Mouse (Mus musculus): Measurements from ENCODE around the gene Sptssb.

DNA sequence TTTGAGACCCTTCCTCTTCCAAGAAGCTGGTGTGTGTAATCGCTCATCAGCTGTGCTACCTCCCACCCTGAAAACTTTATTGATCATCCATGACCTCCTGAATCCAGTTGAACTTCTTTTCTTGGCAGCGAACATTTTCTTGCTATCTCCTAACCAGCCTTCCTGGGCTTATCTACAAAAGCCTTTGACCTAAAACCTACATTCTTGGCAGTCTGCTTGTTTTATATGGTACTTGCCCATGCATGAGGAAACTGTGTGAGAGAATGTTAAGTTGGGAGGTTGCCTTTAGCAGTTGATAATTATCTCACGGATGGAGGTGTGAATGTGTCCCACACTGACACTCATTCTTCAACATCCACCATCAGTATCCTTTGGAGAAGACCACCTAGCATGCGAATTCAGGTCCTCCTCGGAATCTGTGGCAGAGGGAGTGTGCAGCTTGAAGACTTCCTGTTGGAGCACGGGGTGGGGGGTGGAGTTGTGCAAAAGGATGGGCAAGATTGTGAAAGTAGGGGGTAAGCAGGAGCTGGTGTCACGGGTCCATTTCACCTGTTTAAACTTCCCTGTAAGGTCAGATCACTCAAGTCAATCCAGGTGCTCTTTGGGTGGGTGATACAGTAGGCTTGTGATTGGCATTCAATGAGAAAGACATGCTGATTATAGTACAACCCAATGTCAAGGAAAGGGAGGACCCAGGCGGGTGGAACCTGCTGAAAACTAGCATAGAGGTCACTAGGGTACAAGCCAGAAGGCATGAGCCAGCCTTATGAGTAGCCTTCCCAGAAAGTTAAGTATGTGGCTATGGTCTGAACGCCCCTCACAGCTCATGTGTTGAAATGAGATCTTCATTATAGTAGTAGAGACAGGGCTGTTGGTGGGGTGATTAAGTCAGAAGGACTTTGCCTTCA lies 32.7 kb upstream of the Sptssb start:
- TF ChIP-seq USF1 (IDR thresholded peaks at IDR 0.05; ENCODE audit: low read depth) (no peak), CTCF (IDR thresholded peaks at IDR 0.05; ENCODE audit: control insufficient read depth, insufficient read depth, insufficient read length) (no peak), MYOG (IDR thresholded peaks at IDR 0.05; ENCODE audit: control insufficient read depth, extremely low read depth, insufficient read length) (no peak)
